Mouse (Mus musculus) forebrain, embryonic 10.5 days (tissue): ENCODE measurements around the gene Rassf3. TPM values are rescaled to one million over a fixed set of nuclear protein-coding genes. Genes with fewer than 3 reads are reported as not detected.

Experiments
- DNase-seq: peaks from one replicate; pipeline ENCODE4 v3.0.0-alpha.2; 2017; ENCODE audit warnings: low spot score; ENCODE audit errors: extremely low spot score
- H3K27ac ChIP-seq: fragments of 300-500 bp; sonication (generic); 2 replicates; pipeline ENCODE4 v1.5.1; 2016; ENCODE audit warnings: mild to moderate bottlenecking
- H3K27me3 ChIP-seq: fragments of 300-500 bp; sonication (generic); 2 replicates; pipeline ENCODE4 v1.6.1; 2016; ENCODE audit warnings: mild to moderate bottlenecking; ENCODE audit not compliant: poor library complexity, severe bottlenecking
- H3K36me3 ChIP-seq: fragments of 300-500 bp; sonication (generic); replicated peaks from 2 replicates; pipeline ENCODE4 v1.6.1; 2016; ENCODE audit warnings: mild to moderate bottlenecking, moderate library complexity
- H3K4me1 ChIP-seq: fragments of 300-500 bp; sonication (generic); 2 replicates; pipeline ENCODE4 v1.6.1; 2016
- H3K4me3 ChIP-seq: fragments of 300-500 bp; sonication (generic); 2 replicates; pipeline ENCODE4 v1.5.1; 2016; ENCODE audit warnings: mild to moderate bottlenecking, moderate library complexity
- H3K9me3 ChIP-seq: fragments of 300-500 bp; sonication (generic); 2 replicates; pipeline ENCODE4 v1.6.1; 2016; ENCODE audit warnings: mild to moderate bottlenecking, moderate library complexity
- WGBS: fragments of 180-500 bp; shearing (Covaris S2); methylation state at CpG from one replicate; pipeline ENCODE4 v1.1.7; 2016; 5-methylcytosine and 5-hydroxymethylcytosine counted together
- polyA plus RNA-seq: library from polyadenylated mRNA; unstranded; fragments of >200 nt; fragmentation: Nextera tagmentation; extraction: Ambion mirVana; gene quantifications from 2 replicates; pipeline ENCODE4 v1.2.1, GENCODE M21; 2016

The Rassf3 gene
- polyA plus RNA-seq, 1 experiment from 2014 or later = 10.6 TPM

- Histone ChIP-seq H3K27me3 (no peaks in the 10 kb centered on the region), H3K36me3 (no peaks in the 10 kb centered on the region), H3K4me3 (no peak overlapping the region), H3K27ac (no peak overlapping the region), H3K9me3 (no peaks in the 10 kb centered on the region), H3K4me1 (peaks cover 59% of the 10 kb centered on the region)
- WGBS = 93% methylated on average over 11 of the region's 11 CpGs
- no peak for DNase-seq
Observed at GRCm38 (mm10) chr10:121421657-121422290, 54.4 kb downstream of the Rassf3 start.

GRCm38 (mm10) chr10:121421023-121421422 lies 55.1 kb downstream of the Rassf3 start:
- Histone ChIP-seq H3K27me3 (no peaks in the 10 kb centered on the region), H3K36me3 (peaks cover 4% of the 10 kb centered on the region; the same call in 1 of the 2 replicates), H3K4me1 (peaks cover 54% of the 10 kb centered on the region), H3K4me3 (no peak overlapping the region), H3K9me3 (no peaks in the 10 kb centered on the region), H3K27ac (no peak overlapping the region)
- DNase-seq = no peak
- WGBS = 88% methylated on average over 9 of the region's 9 CpGs

GRCm38 (mm10) chr10:121419640-121420470 lies 56.3 kb downstream of the Rassf3 start:
- no peaks in the 10 kb centered on the region for H3K27me3 ChIP-seq
- peaks cover 14% of the 10 kb centered on the region for H3K36me3 ChIP-seq
- no peak overlapping the region for H3K4me3 ChIP-seq
- no peak for DNase-seq
- 78% methylated on average over 22 of the region's 22 CpGs for WGBS
- H3K4me1 ChIP-seq = peaks cover 44% of the 10 kb centered on the region
- no peaks in the 10 kb centered on the region for H3K9me3 ChIP-seq
- 0 out of 2 replicates have a peak overlapping the region, but pooled peaks have one; percentile 8 for H3K27ac ChIP-seq

GRCm38 (mm10) chr10:121418835-121419234 lies 57.3 kb downstream of the Rassf3 start:
- Histone ChIP-seq H3K27ac (no peak overlapping the region), H3K4me3 (no peak overlapping the region), H3K36me3 (peaks cover 24% of the 10 kb centered on the region), H3K27me3 (no peaks in the 10 kb centered on the region), H3K4me1 (peaks cover 44% of the 10 kb centered on the region), H3K9me3 (no peaks in the 10 kb centered on the region)
- WGBS = 91% methylated on average over 14 of the region's 14 CpGs
- no peak for DNase-seq

- H3K27ac ChIP-seq = peak overlapping the region; percentile 35; the same call in 1 of the 2 replicates
- no peak for DNase-seq
Observed at GRCm38 (mm10) chr10:121414127-121414526, 62.0 kb downstream of the Rassf3 start.

GRCm38 (mm10) chr10:121412824-121413223 lies 63.3 kb downstream of the Rassf3 start:
- H3K4me1 ChIP-seq = peaks cover 17% of the 10 kb centered on the region
- H3K4me3 ChIP-seq = no peak overlapping the region
- H3K27me3 ChIP-seq = no peaks in the 10 kb centered on the region
- H3K36me3 ChIP-seq = peaks cover 46% of the 10 kb centered on the region
- 91% methylated on average over 17 of the region's 17 CpGs for WGBS
- H3K9me3 ChIP-seq = no peaks in the 10 kb centered on the region
- no peak for DNase-seq
- H3K27ac ChIP-seq = no peak overlapping the region

More at GRCm38 (mm10) chr10:121414127-121414526, 62.0 kb downstream of the Rassf3 start:
- Histone ChIP-seq H3K4me1 (peaks cover 22% of the 10 kb centered on the region), H3K36me3 (peaks cover 46% of the 10 kb centered on the region), H3K27me3 (no peaks in the 10 kb centered on the region), H3K4me3 (no peak overlapping the region), H3K9me3 (no peaks in the 10 kb centered on the region)
- WGBS = 88% methylated on average over 13 of the region's 13 CpGs

GRCm38 (mm10) chr10:121411721-121412455 lies 64.3 kb downstream of the Rassf3 start:
- Histone ChIP-seq H3K4me3 (no peak overlapping the region), H3K27me3 (no peaks in the 10 kb centered on the region), H3K9me3 (no peaks in the 10 kb centered on the region), H3K4me1 (peaks cover 17% of the 10 kb centered on the region), H3K36me3 (peaks cover 46% of the 10 kb centered on the region), H3K27ac (no peak overlapping the region)
- DNase-seq = no peak
- WGBS = 89% methylated on average over 11 of the region's 11 CpGs

GRCm38 (mm10) chr10:121409717-121410116 lies 66.4 kb downstream of the Rassf3 start:
- H3K27me3 ChIP-seq = no peaks in the 10 kb centered on the region
- no peak overlapping the region for H3K4me3 ChIP-seq
- H3K4me1 ChIP-seq = peaks cover 17% of the 10 kb centered on the region
- 75% methylated on average over 7 of the region's 7 CpGs for WGBS
- H3K27ac ChIP-seq = no peak overlapping the region
- peaks cover 31% of the 10 kb centered on the region for H3K36me3 ChIP-seq
- no peaks in the 10 kb centered on the region for H3K9me3 ChIP-seq
- no peak for DNase-seq

GRCm38 (mm10) chr10:121403946-121404345 lies 72.2 kb downstream of the Rassf3 start:
- Histone ChIP-seq H3K36me3 (no peaks in the 10 kb centered on the region), H3K27me3 (no peaks in the 10 kb centered on the region), H3K4me3 (no peak overlapping the region), H3K4me1 (no peaks in the 10 kb centered on the region), H3K9me3 (no peaks in the 10 kb centered on the region), H3K27ac (no peak overlapping the region)
- DNase-seq = no peak
- 69% methylated on average over 6 of the region's 9 CpGs for WGBS

- Histone ChIP-seq H3K4me1 (no peaks in the 10 kb centered on the region), H3K9me3 (no peaks in the 10 kb centered on the region), H3K27ac (no peak overlapping the region), H3K36me3 (no peaks in the 10 kb centered on the region), H3K4me3 (no peak overlapping the region), H3K27me3 (no peaks in the 10 kb centered on the region)
- 80% methylated on average over 9 of the region's 9 CpGs for WGBS
- no peak for DNase-seq
Observed at GRCm38 (mm10) chr10:121403104-121403503, 73.0 kb downstream of the Rassf3 start.

GRCm38 (mm10) chr10:121401005-121401404 lies 75.1 kb downstream of the Rassf3 start:
- no peaks in the 10 kb centered on the region for H3K27me3 ChIP-seq
- WGBS = 84% methylated on average over 7 of the region's 7 CpGs
- DNase-seq = no peak
- H3K27ac ChIP-seq = no peak overlapping the region
- H3K9me3 ChIP-seq = no peaks in the 10 kb centered on the region
- no peak overlapping the region for H3K4me3 ChIP-seq
- no peaks in the 10 kb centered on the region for H3K4me1 ChIP-seq
- peaks cover 19% of the 10 kb centered on the region for H3K36me3 ChIP-seq

GRCm38 (mm10) chr10:121398599-121398998 lies 77.5 kb downstream of the Rassf3 start:
- H3K27me3 ChIP-seq = no peaks in the 10 kb centered on the region
- H3K4me1 ChIP-seq = no peaks in the 10 kb centered on the region
- peaks cover 43% of the 10 kb centered on the region for H3K36me3 ChIP-seq
- WGBS = 92% methylated on average over 7 of the region's 7 CpGs
- H3K9me3 ChIP-seq = no peaks in the 10 kb centered on the region
- H3K4me3 ChIP-seq = no peak overlapping the region
- no peak overlapping the region for H3K27ac ChIP-seq
- no peak for DNase-seq
